Mouse (Mus musculus) mouse embryonic stem cell (cell line): ENCODE measurements around the gene Cd300a.

Source experiments
- in situ Hi-C, 2 experiments: fragments of 300-500 bp; cut with MboI; formaldehyde crosslinking; loops; 1 replicate in 1 of 2; 3 replicates in 1 of 2; pipeline ENCODE4 v1.14.3; 2019 to 2020; ENCODE audit warnings: low sequenced_read_pairs in 2 of 2, low pct_unique_long_range_greater_than_20kb in 1 of 2, mixed read lengths in 1 of 2; ENCODE audit not compliant: unreplicated experiment in 1 of 2

Cd300a gene

DNA sequence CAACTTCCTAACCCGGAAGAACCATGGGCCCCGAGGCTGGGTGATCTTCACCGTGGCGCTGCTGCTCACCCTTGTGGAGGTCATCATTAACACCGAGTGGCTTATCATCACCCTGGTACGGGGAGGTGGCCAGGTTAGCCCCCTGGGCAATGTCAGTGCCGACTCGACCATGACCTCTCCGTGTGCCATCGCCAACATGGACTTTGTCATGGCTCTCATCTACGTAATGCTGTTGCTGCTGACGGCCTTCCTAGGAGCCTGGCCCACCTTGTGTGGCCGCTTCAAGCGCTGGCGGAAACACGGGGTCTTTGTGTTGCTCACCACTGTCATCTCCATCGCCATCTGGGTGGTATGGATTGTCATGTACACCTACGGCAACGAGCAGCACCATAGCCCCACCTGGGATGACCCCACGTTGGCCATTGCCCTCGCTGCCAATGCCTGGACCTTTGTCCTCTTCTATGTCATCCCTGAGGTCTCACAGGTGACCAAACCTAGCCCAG is 25.9 kb upstream of the Cd300a start:
- in situ Hi-C loops = no loop called here

DNA sequence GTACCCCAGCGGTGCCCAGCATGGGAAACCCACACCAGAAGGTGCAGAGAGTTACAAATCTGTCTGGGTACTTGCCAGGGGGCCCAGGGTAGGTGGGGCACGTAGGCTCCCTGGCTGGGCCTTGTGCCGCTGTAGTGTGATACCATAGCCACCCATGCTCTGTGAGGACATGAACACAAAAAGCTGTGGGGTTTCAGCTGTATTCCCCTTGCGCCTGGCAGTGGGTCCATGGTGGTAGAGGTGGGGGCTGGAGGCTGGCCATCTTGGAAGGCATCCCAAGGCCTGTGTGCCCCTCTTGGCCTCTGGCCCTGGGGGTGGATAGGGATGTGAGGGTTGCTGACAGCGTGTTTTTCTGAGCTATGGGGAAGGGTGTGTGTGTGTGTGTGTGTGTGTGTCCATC is 23.8 kb upstream of the Cd300a start:
- in situ Hi-C loops = no loop called here

DNA sequence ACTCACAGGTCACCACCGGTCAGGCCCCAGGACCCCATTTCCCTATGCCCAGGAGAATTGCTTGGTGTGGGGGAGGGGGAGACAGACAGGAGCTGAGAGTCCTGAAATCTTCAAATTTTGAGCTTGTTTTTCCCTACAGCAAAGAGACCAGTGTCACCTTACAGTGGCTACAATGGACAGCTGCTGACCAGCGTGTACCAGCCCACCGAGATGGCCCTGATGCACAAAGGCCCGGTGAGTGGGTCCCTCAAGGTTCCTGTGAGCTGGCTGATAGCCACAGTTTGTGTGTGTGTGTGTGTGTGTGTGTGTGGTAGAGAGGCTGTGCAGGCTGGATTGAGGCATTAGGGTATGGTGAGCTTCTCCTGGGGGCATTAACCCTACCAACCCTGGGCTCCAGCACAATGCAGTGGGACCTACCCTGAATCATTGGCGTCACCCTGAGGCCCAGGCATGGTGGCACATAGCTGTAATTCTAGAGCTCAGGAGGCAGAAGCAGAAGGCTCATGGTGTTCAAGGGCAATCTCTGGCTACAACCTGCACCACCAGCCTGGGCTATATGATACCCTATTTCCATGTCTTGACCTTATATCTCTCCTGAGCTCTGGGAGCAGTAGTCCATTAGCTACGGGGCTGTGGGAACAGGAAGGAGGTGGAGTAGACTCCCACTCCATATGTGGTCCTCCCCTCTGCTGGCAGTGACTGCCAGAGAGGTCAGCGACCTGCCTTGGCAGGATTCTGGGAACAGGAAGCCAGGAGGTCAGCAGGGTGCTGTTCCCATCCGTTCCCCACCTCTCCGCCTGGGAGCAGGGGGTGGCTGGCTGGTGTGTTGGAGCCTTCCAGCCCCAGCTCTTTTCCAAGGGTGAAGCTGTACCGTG is 23.1 kb upstream of the Cd300a start:
- in situ Hi-C loops = no loop called here

DNA sequence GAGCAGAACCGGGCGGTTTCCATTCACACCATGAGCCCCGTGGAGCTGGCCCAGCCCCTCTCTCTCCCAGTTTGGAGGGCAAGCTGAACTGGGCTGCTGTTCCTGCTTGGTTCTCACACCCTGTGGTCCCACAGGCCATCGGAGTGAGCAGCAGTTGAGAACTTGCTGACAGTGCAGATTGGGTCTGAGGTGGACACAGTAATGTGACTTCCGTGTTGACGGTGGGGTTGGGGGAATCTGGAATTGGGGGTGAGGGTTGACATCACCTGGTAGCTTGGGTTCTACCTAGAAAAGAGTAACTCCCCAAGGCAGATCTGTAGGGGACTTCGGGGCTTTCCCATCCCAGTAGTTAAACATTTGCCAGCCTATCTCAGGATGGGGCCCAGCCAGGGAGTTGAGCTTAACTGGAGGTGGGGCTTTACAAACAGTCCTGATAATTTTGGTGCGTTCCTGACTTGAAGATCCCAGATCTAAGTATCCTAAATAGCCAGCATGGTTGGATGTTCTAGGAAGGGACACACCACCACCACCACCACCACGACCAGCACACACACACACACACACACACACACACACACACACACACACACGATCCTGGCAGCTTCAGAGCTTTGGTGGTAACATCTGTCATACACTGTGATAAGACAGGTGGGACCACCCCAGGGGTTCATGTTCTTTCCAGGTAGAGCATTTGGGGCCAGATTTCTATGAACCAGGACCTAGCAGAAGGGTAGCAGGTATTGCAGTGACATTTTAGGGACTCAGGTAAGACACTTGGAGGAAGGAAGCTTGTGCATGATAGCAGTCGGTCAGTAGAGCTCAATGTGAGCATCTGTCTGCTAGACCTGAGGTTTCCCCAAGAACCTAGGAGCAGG is 22.2 kb upstream of the Cd300a start:
- in situ Hi-C loops = no loop called here

DNA sequence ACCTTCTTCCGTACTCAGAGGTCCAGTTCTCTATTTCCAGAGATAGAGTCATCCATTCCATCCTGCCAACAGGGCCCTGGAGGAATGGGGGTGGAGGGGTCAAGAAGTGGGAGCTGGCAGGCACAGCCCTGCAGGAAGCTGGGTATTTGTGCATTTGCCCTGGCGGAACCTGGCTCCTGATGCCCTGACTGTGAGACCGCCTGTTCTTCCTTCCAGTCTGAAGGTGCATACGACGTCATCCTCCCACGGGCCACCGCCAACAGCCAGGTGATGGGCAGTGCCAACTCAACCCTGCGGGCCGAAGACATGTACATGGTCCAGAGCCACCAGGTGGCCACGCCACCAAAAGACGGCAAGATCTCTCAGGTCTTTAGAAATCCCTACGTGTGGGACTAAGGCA is 21.6 kb upstream of the Cd300a start:
- in situ Hi-C loops = no loop called here

DNA sequence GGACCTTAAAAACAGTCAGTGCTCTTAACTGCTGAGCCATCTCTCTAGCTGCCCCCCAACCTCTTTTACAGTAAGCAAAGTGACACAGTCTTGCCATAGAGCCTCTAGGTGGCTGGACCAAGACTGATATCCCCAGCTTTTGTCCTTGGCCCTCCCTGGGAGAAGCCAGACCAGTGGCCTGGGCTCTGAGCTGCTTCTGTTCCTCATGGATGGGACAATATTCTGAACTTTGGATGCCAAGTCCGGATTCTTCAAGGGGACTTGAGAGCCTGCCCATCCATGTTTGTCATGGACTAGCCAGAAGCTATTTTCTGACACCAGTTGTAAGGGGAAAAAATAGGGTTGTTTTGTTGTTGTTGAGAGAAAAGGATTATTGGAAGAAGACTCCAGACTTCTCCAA is 20.1 kb upstream of the Cd300a start:
- in situ Hi-C loops = no loop called here

DNA sequence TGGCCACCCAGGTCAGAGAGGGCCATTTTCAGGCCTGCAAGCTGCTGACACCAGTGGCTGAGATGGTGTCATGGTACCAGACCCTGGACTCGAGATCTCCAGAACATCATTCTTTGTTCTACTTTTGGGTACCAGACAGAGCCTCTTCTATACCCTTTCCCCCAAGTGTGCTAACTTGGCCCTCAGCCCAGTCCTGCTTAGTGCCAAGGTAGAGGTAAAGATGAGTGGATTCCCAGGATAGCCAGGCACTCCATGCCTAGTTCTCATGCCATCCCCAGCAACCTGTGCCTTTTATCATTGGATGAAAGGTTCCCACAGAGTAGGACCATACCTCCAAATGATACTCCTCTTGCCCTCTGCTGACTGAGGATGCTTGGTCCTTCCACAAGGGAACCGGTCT is 18.3 kb upstream of the Cd300a start:
- in situ Hi-C loops = no loop called here

DNA sequence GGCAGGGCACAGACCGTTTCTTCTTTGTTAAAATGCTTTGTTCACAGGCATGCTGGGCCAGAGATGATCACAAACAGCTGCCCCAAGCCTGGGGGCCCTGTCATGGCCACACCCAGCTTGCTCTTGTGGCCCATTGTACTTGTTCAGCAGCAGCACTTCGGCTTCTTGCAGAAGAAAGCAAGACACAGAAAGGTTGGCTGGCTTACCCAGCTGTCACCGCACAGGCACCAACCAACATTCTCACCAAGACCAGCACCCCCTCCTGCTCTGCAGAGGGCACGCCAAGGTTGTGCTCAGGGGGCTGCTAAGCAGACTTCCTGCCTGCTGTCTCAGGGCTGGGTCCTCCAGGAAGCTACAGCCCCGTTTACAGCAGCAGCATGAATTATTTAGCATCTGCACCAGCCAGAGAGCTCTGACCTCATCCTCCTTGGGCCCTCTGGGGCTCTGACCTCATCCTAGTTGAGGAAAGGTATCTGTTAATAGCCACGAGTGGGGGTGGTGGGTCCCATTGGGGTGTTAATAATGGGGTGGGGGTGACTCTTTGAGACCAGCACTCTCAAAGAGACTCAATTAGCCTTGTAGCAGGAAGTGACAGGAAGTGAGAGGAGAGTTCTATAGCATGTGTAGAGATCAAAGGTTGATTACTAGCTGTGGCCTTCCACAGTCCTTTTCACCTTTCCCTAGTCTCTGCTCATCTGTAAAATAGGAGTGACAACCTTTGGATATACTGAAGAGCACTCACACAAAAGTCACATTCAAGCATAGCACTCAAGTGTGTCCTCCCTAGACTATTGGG is 16.6 kb upstream of the Cd300a start:
- in situ Hi-C loops = no loop called here

DNA sequence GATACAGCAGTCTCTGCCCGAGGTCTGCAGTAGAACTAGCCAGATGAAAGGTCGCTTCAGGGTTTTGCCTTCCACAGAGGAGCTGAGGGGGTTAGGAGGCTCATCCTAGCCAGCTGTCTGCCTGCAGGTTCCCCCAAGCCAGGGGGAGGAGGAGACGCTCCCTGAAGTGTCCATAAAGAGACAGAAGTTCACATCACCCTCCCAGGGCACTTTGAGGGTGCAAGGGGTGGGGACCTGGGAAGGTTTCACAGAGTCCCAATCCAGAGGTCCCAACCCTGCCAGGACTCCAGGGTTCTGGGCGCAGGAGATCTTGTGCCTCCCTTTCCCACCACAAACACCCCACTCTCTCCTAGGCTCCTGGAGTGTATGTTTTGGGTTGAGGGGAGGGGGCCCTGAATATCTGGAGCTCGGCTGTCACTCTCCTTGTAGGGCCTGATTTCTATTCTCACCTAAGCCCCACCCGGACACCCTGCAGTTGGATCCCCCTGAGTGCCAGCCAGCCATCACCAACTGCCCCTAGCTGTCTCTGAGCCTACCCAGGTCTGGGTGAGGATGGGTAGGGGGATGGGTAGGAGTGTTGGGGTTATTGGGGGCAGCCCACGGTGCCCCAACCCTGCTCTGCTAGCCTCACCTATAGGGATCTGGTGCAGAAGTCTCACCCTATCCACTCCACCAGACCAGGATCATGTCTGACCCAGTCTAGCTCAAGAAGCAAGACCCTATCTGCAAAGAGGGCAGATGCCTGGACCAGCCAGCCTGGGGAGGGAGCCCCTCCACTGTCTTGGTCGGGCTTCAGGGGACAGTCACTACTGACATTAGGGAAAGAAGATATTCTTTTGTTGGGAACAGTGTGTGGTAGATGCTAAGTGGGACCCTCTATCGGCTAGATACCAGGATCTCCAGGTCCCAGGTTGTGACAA is 15.4 kb upstream of the Cd300a start:
- in situ Hi-C loops = no loop called here

DNA sequence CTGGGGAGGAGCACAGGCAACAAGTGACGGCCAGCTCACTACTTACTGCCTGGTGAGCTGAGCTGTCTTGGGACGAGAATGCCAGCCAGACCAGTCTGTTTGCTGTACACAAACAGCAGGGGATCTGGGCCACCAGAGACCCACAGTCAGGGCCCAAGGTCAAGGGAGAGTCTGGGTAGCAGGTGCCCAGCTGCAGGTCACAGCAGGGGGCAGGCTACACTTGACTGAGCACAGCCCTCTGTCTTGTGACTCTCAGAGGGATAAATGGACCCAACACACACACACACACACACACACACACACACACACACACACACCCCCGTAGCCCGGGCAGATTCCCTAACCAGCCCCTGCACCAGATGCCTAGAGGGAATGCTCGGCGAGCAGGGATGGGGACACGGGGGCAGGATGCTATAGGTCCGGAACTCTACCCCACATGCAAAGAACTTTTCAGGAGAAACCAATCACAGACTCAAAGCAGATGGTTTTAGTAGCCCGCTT is 14.5 kb upstream of the Cd300a start:
- in situ Hi-C loops = no loop called here

DNA sequence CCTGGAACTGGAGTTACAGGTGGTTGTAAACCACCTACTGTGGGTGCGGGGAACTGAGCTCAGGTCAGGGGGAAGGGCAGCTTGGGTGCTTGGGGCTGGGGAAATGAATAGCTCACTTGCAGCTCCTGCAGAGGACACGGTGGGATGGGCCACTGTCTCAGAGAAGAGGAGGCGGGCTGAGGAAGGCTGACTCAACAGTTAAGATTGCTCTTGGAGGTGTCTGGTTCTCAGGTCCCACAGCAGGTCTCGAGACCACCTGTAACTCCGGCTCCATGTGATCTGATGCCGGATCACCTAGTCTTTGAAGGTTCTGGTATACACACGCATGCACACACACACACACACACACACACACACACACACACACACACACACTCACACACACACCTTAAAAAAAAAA is 13.7 kb upstream of the Cd300a start:
- in situ Hi-C loops = no loop called here

DNA sequence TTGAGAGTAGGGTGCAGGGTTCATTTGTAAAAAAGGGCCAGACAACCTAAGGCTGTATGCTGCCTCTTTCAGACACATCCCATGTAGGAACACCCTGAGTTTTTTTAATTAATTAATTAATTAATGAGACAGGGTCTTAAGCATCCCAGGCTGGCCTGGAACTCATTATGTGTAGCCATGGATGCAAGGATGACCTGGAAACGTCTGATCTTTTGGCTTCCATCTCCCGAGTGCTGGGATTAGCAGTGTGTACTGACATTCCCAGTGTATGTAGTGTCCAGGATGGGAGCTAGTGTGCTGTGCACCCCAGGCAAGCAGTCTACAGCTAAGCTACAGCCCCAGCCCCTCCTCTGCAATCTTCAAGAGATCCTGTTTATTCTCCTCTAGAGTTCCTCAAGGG is 13.2 kb upstream of the Cd300a start:
- in situ Hi-C loops = no loop called here

DNA sequence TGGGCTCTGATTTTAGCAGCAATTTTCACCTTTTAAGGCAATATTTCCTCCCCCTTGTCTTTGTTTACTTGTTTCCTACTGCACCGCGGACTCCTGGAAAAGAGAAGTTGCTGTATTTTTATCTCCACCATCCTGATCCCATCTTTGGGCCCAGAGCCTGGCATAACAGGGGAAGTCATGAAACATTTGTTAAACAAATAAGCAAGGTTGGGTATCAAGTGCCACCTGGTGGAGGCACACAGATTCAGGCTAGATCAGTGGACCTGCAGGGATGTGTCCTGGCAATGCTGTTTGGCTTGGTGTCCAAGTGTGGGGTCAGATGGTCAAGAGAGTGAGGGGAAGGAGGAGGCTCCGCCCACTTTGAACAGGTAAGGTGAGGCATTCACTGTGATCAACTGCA is 12.7 kb upstream of the Cd300a start:
- in situ Hi-C loops = no loop called here

DNA sequence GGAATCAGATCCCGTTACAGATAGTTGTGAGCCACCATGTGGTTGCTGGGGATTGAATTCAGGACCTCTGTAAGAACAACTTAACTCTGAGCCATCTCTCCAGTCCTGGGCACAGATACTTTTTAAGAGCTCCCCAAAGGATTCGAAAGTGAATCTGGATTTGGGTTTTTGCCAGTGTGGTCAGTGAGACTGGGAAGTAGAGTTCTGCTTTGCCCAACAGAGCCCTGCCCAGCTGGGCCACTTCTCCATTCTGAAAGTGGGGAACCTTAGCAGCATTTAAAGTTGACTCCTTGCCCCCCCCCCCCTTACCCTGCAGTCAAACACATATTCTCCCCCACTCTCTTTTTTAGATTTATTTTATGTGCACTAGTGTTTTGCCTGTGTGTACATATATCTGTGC is 10.2 kb upstream of the Cd300a start:
- in situ Hi-C loops = no loop called here

DNA sequence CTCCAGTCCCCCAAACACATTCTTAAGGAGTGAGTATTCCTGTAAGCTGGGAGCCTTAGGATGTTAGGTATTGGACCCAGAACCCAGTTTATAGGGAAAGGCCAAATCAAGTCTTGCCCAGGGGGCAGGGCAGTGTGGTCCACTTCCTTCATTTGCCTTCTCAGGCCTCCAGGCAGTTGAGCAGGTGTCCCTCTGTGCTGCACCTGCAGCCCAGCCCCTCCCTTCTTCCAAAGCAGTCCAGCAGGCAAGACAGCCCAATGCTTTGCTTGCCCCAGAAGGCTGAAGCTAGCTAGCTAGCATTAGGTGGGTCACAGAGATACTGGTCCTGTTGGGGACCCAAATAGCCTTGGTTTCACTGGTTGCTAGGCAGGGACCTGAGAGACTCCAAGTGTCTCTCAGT is 9.7 kb upstream of the Cd300a start:
- in situ Hi-C loops = no loop called here

DNA sequence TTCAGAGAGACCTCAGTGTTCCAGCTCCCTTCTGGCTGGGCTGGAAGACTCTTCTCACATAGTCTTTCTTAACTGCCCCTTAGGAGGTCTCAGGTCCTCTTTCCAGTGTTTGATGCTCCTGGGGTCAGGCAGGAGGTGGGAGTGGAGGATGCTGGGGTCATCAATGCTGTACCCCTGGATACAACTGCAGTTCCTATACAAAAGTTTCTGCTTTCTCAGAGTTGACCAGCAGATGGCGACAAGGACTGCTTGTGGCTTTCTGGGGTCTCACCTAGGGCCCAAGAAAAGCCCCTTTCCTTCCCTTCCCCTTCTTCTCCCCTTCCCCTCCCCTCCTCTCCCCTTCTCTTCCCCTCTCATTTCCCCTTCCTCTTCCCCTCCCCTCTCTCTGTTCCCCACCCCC is 9.3 kb upstream of the Cd300a start:
- in situ Hi-C loops = no loop called here

DNA sequence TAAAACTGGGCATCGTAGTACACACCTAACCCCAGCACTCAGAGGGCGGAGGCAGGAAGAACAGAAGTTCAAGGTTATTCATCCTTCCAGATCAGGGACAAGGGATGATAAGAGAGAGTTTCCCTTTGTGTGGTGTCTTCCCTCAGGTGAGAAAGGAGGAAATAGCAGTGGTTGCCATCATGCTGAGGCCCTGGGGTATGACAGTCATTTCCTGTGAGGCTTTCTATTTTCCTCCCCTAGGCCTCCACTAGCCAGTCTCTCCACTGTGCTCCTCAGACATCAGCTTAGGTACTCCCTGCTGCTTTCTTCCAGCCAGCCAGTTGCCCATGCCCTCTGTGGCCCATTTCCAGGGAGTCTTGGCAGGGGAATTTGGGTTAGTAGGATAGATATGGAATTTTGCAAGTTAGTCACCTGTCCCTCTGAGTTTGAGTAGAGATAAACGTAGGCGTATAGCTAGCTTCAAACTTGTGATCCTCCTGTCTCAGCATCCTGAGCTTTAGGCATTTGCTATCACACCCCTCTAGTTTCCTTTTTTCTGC is 6.5 kb upstream of the Cd300a start:
- in situ Hi-C loops = no loop called here
